Mouse (Mus musculus) liver, adult 2 months (tissue): Measurements from ENCODE around the gene Aox3.

Experiments
- CTCF ChIP-seq: fragments of 200-500 bp; IDR thresholded peaks from 2 replicates; pipeline ENCODE4 v1.5.1; 2011; ENCODE audit warnings: low read depth, low read length, control low read depth
- POLR2A ChIP-seq: fragments of 200-500 bp; IDR thresholded peaks from 2 replicates; pipeline ENCODE4 v1.6.1; 2011; ENCODE audit warnings: low read length, control low read depth; ENCODE audit not compliant: insufficient read depth; ENCODE audit errors: extremely low read depth

GRCm38 (mm10) chr1:58105685-58106084, 7.2 kb upstream of the Aox3 start:
- TF ChIP-seq POLR2A, result no peak
- TF ChIP-seq CTCF, result no peak
